Mouse (Mus musculus) embryonic facial prominence, embryonic 11.5 days (tissue): ENCODE results near the gene Arpc2. TPM values are rescaled to one million over a fixed set of nuclear protein-coding genes. Genes with fewer than 3 reads are reported as not detected.

ENCODE experiments used
- ATAC-seq: fragments of 200-750 bp; cut with Nextera tagmentation; replicated peaks from 2 replicates; pipeline ENCODE4 v1.8.0; 2017; ENCODE audit warnings: low read depth; ENCODE audit not compliant: insufficient number of reproducible peaks, low FRiP score, low TSS enrichment
- DNase-seq: peaks from one replicate; pipeline ENCODE4 v3.0.0-alpha.2; 2015; ENCODE audit warnings: low spot score
- H3K27ac ChIP-seq: fragments of 300-500 bp; sonication (generic); replicated peaks from 2 replicates; pipeline ENCODE4 v1.5.1; 2014; ENCODE audit warnings: mild to moderate bottlenecking, low read depth, low read length, control low read depth
- H3K27me3 ChIP-seq: fragments of 300-500 bp; sonication (generic); 2 replicates; pipeline ENCODE4 v1.6.1; 2014; ENCODE audit warnings: mild to moderate bottlenecking, low read length, moderate library complexity, mixed read lengths; ENCODE audit not compliant: control insufficient read depth, insufficient read depth
- H3K36me3 ChIP-seq: fragments of 300-500 bp; sonication (generic); replicated peaks from 2 replicates; pipeline ENCODE4 v1.6.1; 2014; ENCODE audit warnings: low read depth, mild to moderate bottlenecking, low read length, moderate library complexity, mixed read lengths; ENCODE audit not compliant: control insufficient read depth, insufficient read depth
- H3K4me1 ChIP-seq: fragments of 300-500 bp; sonication (generic); 2 replicates; pipeline ENCODE4 v1.6.1; 2014; ENCODE audit warnings: low read length, mixed read lengths; ENCODE audit not compliant: control insufficient read depth, insufficient read depth
- H3K4me2 ChIP-seq: fragments of 300-500 bp; sonication (generic); 2 replicates; pipeline ENCODE4 v1.6.1; 2014; ENCODE audit warnings: low read depth, mild to moderate bottlenecking, control low read depth, low read length, moderate library complexity
- H3K4me3 ChIP-seq: fragments of 300-500 bp; sonication (generic); 2 replicates; pipeline ENCODE4 v1.5.1; 2014; ENCODE audit warnings: low read depth, low read length, control low read depth
- H3K9ac ChIP-seq: fragments of 300-500 bp; sonication (generic); replicated peaks from 2 replicates; pipeline ENCODE4 v1.6.1; 2014; ENCODE audit warnings: mild to moderate bottlenecking, control low read depth, low read length
- H3K9me3 ChIP-seq: fragments of 300-500 bp; sonication (generic); replicated peaks from 2 replicates; pipeline ENCODE4 v1.6.1; 2016; ENCODE audit warnings: mild to moderate bottlenecking, low read length, inconsistent platforms, mixed read lengths; ENCODE audit not compliant: control insufficient read depth
- WGBS: fragments of 180-500 bp; shearing (Covaris S2); extraction: QIAGEN DNeasy Blood & Tissue Kit; methylation state at CpG from one replicate; pipeline ENCODE4 v1.1.7; 2014; 5-methylcytosine and 5-hydroxymethylcytosine counted together
- polyA plus RNA-seq: library from polyadenylated mRNA; unstranded; fragments of >200 nt; fragmentation: Nextera tagmentation; extraction: Ambion mirVana; gene quantifications from 2 replicates; pipeline ENCODE4 v1.2.1, GENCODE M21; 2014

The Arpc2 gene
- polyA plus RNA-seq, 1 experiment from 2014 or later, result 380 TPM

- DNase-seq, result no peak
- 89% methylated on average over 6 of the region's 6 CpGs for whole genome bisulfite sequencing
- Histone ChIP-seq H3K36me3 (peaks cover 22% of the 10 kb centered on the region), H3K27me3 (no peaks in the 10 kb centered on the region), H3K4me3 (no peak overlapping the region), H3K4me2 (no peak overlapping the region), H3K9me3 (no peaks in the 10 kb centered on the region), H3K4me1 (no peaks in the 10 kb centered on the region), H3K9ac (no peak overlapping the region), H3K27ac (no peak overlapping the region)
- no peak for ATAC-seq
Measured at GRCm38 (mm10) chr1:74262510-74262909, 26.6 kb downstream of the Arpc2 start.

- no peak overlapping the region for H3K4me3 ChIP-seq
- no peaks in the 10 kb centered on the region for H3K4me1 ChIP-seq
- H3K9ac ChIP-seq, result no peak overlapping the region
- no peaks in the 10 kb centered on the region for H3K9me3 ChIP-seq
- H3K27me3 ChIP-seq, result no peaks in the 10 kb centered on the region
- 89% methylated on average over 8 of the region's 8 CpGs for WGBS
- no peak overlapping the region for H3K4me2 ChIP-seq
- H3K27ac ChIP-seq, result no peak overlapping the region
- ATAC-seq (no peak), DNase-seq (no peak)
- H3K36me3 ChIP-seq, result peaks cover 11% of the 10 kb centered on the region
Measured at GRCm38 (mm10) chr1:74268750-74269149, 32.9 kb downstream of the Arpc2 start.

- Histone ChIP-seq H3K9me3 (no peaks in the 10 kb centered on the region), H3K4me2 (no peak overlapping the region), H3K9ac (no peak overlapping the region), H3K27ac (no peak overlapping the region), H3K4me1 (no peaks in the 10 kb centered on the region; the same call in 1 of the 2 replicates), H3K4me3 (no peak overlapping the region), H3K27me3 (no peaks in the 10 kb centered on the region), H3K36me3 (no peaks in the 10 kb centered on the region; the same call in none of the 2 replicates)
- ATAC-seq (no peak), DNase-seq (no peak)
- WGBS, result 80% methylated on average over 4 of the region's 4 CpGs
Measured at GRCm38 (mm10) chr1:74271659-74272058, 35.8 kb downstream of the Arpc2 start.

GRCm38 (mm10) chr1:74275015-74275414 lies 39.1 kb downstream of the Arpc2 start:
- H3K27me3 ChIP-seq, result no peaks in the 10 kb centered on the region
- H3K36me3 ChIP-seq, result no peaks in the 10 kb centered on the region
- ATAC-seq (no peak), DNase-seq (peak; percentile 50)
- WGBS, result 25% methylated on average over 9 of the region's 9 CpGs
- H3K4me3 ChIP-seq, result no peak overlapping the region
- H3K4me2 ChIP-seq, result no peak overlapping the region
- no peak overlapping the region for H3K27ac ChIP-seq
- no peak overlapping the region for H3K9ac ChIP-seq
- H3K4me1 ChIP-seq, result no peaks in the 10 kb centered on the region; the same call in 1 of the 2 replicates
- no peaks in the 10 kb centered on the region for H3K9me3 ChIP-seq

DNA sequence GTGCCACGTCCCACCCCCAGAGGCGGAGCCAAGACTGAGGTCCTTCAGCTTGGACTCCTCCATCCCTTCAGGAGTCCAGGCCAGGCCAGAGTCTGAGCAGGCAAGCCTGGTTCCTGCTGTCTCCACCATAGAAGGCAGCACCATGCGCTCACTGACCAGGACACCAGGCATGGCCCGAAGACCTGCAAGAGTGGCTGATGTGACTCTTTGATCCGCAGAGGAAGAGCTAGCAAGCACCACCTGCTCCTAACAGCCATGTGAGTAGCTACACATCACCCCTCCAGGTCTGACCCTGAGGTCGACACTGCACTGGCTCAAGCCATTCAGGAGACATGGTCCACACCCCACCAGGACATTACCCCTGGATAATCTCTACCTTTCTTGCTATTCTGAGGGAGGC lies 41.2 kb downstream of the Arpc2 start:
- 62% methylated on average over 6 of the region's 6 CpGs for WGBS
- Histone ChIP-seq H3K9ac (no peak overlapping the region), H3K4me1 (no peaks in the 10 kb centered on the region; the same call in 1 of the 2 replicates), H3K27ac (no peak overlapping the region), H3K4me3 (no peak overlapping the region), H3K4me2 (no peak overlapping the region), H3K36me3 (peaks cover 9% of the 10 kb centered on the region), H3K9me3 (no peaks in the 10 kb centered on the region), H3K27me3 (no peaks in the 10 kb centered on the region)
- no peak for ATAC-seq
- DNase-seq, result no peak

GRCm38 (mm10) chr1:74277883-74278537 lies 42.1 kb downstream of the Arpc2 start:
- H3K4me2 ChIP-seq, result no peak overlapping the region
- peaks cover 12% of the 10 kb centered on the region for H3K36me3 ChIP-seq
- H3K27ac ChIP-seq, result no peak overlapping the region
- H3K4me1 ChIP-seq, result no peaks in the 10 kb centered on the region; the same call in 1 of the 2 replicates
- DNase-seq, result no peak
- no peak overlapping the region for H3K4me3 ChIP-seq
- ATAC-seq, result no peak
- H3K9ac ChIP-seq, result no peak overlapping the region
- WGBS, result 64% methylated on average over 8 of the region's 8 CpGs
- no peaks in the 10 kb centered on the region for H3K9me3 ChIP-seq
- H3K27me3 ChIP-seq, result no peaks in the 10 kb centered on the region

- no peak within 1 kb of the TSS for H3K4me2 ChIP-seq
- H3K27ac ChIP-seq, result no peak within 1 kb of the TSS
- H3K9ac ChIP-seq, result no peak within 1 kb of the TSS
- no peaks in the 10 kb centered on the region for H3K9me3 ChIP-seq
- ATAC-seq (no peak), DNase-seq (no peak)
- H3K4me1 ChIP-seq, result no peaks in the 10 kb centered on the region; the same call in 1 of the 2 replicates
- peaks cover 15% of the 10 kb centered on the region for H3K36me3 ChIP-seq
- no peak within 1 kb of the TSS for H3K4me3 ChIP-seq
- WGBS, result 90% methylated on average over 10 of the region's 10 CpGs
- H3K27me3 ChIP-seq, result no peaks in the 10 kb centered on the region
Measured at GRCm38 (mm10) chr1:74278538-74278937, 42.7 kb downstream of the Arpc2 start, which contains the start of gene Gpbar1. Gpbar1 (plus strand) TSS chr1:74278550.

DNA sequence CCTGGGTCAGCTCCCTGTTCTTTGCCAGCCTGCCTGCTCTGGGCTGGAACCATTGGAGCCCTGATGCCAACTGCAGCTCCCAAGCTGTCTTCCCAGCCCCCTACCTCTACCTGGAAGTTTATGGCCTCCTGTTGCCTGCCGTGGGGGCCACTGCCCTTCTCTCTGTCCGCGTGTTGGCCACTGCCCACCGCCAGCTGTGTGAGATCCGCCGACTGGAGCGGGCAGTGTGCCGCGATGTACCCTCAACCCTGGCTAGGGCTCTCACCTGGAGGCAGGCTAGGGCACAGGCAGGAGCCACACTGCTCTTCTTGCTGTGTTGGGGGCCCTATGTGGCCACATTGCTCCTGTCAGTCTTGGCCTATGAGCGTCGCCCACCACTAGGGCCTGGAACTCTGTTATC lies 43.1 kb downstream of the Arpc2 start:
- DNase-seq (no peak), ATAC-seq (no peak)
- Histone ChIP-seq H3K27me3 (no peaks in the 10 kb centered on the region), H3K27ac (no peak overlapping the region), H3K9ac (no peak overlapping the region), H3K36me3 (peaks cover 15% of the 10 kb centered on the region), H3K4me3 (no peak overlapping the region), H3K9me3 (no peaks in the 10 kb centered on the region), H3K4me2 (no peak overlapping the region), H3K4me1 (no peaks in the 10 kb centered on the region; the same call in 1 of the 2 replicates)
- WGBS, result 88% methylated on average over 11 of the region's 11 CpGs
